In genomic region chr2:164866741-164867551, GRCm38 (mm10) we compare ENCODE assay signal across 8 mouse cellular contexts. TPM values are rescaled to one million over a fixed set of nuclear protein-coding genes. Genes with fewer than 3 reads are reported as not detected.
DNase-seq lines count a peak whose midpoint lies in the region; ATAC-seq and TF ChIP-seq lines count a peak whose summit lies in the region.

No protein-coding gene starts in this region.

- H3K36me3 ChIP-seq in intestine, embryonic 14.5 days (ENCODE audit: control insufficient read depth, insufficient read depth, low read length): no peaks in the 10 kb centered on the region
- no peaks in the 10 kb centered on the region for H3K36me3 ChIP-seq in lung, embryonic 16.5 days (ENCODE audit: control insufficient read depth, insufficient read depth, low read length)
- no peaks in the 10 kb centered on the region for H3K36me3 ChIP-seq in midbrain, embryonic 14.5 days (ENCODE audit: control insufficient read depth, insufficient read depth, low read length)
- no peaks in the 10 kb centered on the region for H3K36me3 ChIP-seq in midbrain, embryonic 10.5 days

- H3K4me2 ChIP-seq in intestine, embryonic 14.5 days (ENCODE audit: low read length): no peak overlapping the region
- H3K4me2 ChIP-seq in lung, embryonic 16.5 days (ENCODE audit: low read depth, low read length): no peak overlapping the region
- no peak overlapping the region for H3K4me2 ChIP-seq in midbrain, embryonic 14.5 days (ENCODE audit: low read length)

- H3K9me3 ChIP-seq in intestine, embryonic 14.5 days (ENCODE audit: control insufficient read depth, low read length): peaks cover 4% of the 10 kb centered on the region; the same call in 1 of the 2 replicates
- peaks cover 7% of the 10 kb centered on the region for H3K9me3 ChIP-seq in lung, embryonic 16.5 days (ENCODE audit: control insufficient read depth, low read length)
- H3K9me3 ChIP-seq in midbrain, embryonic 14.5 days (ENCODE audit: control insufficient read depth, low read length): no peaks in the 10 kb centered on the region
- peaks cover 6% of the 10 kb centered on the region; the same call in 1 of the 2 replicates for H3K9me3 ChIP-seq in midbrain, embryonic 10.5 days (replicated peaks)

- H3K9ac ChIP-seq in intestine, embryonic 14.5 days (ENCODE audit: low read length): no peak overlapping the region
- no peak overlapping the region for H3K9ac ChIP-seq in lung, embryonic 16.5 days (ENCODE audit: low read length)
- no peak overlapping the region for H3K9ac ChIP-seq in midbrain, embryonic 14.5 days (replicated peaks; ENCODE audit: low read length)

- no peaks in the 10 kb centered on the region for H3K27me3 ChIP-seq in intestine, embryonic 14.5 days (replicated peaks; ENCODE audit: control insufficient read depth, insufficient read depth, low read length)
- no peaks in the 10 kb centered on the region for H3K27me3 ChIP-seq in lung, embryonic 16.5 days (ENCODE audit: control insufficient read depth, insufficient read depth, low read depth, low read length)
- no peaks in the 10 kb centered on the region for H3K27me3 ChIP-seq in midbrain, embryonic 14.5 days (ENCODE audit: control insufficient read depth, insufficient read depth, low read length)
- no peaks in the 10 kb centered on the region for H3K27me3 ChIP-seq in midbrain, embryonic 10.5 days (ENCODE audit: low read depth, poor library complexity, severe bottlenecking)

- H3K27ac ChIP-seq in bone marrow macrophage, adult 2 months (ENCODE audit: insufficient read depth, low read depth, low read length): peak overlapping the region; percentile 99
- H3K27ac ChIP-seq in intestine, embryonic 14.5 days (ENCODE audit: low read depth): peak overlapping the region; percentile 69
- H3K27ac ChIP-seq in lung, embryonic 16.5 days (ENCODE audit: low read length): peak overlapping the region; percentile 89
- no peak overlapping the region for H3K27ac ChIP-seq in midbrain, embryonic 14.5 days (replicated peaks; ENCODE audit: low read depth, low read length)
- no peak overlapping the region for H3K27ac ChIP-seq in midbrain, embryonic 10.5 days (replicated peaks)

- peak overlapping the region; percentile 8; the same call in 1 of the 2 replicates for H3K4me3 ChIP-seq in bone marrow macrophage, adult 2 months (ENCODE audit: insufficient read depth, low read length)
- H3K4me3 ChIP-seq in intestine, embryonic 14.5 days (ENCODE audit: low read depth, low read length): no peak overlapping the region
- no peak overlapping the region for H3K4me3 ChIP-seq in lung, embryonic 16.5 days (ENCODE audit: low read length)
- no peak overlapping the region for H3K4me3 ChIP-seq in midbrain, embryonic 14.5 days (replicated peaks; ENCODE audit: low read depth, low read length)
- H3K4me3 ChIP-seq in midbrain, embryonic 10.5 days: no peak overlapping the region

- 32% methylated on average over 16 of the region's 16 CpGs for WGBS in intestine, embryonic 14.5 days
- whole genome bisulfite sequencing in lung, embryonic 16.5 days: 27% methylated on average over 16 of the region's 16 CpGs
- 66% methylated on average over 16 of the region's 16 CpGs for WGBS in midbrain, embryonic 14.5 days
- WGBS in midbrain, embryonic 10.5 days: 71% methylated on average over 16 of the region's 16 CpGs

- peaks cover 67% of the 10 kb centered on the region for H3K4me1 ChIP-seq in bone marrow macrophage, adult 2 months (ENCODE audit: control insufficient read depth, insufficient read depth, low read length)
- H3K4me1 ChIP-seq in intestine, embryonic 14.5 days (replicated peaks; ENCODE audit: control insufficient read depth, insufficient read depth, low read length): peaks cover 8% of the 10 kb centered on the region; the same call in 1 of the 2 replicates
- peaks cover 13% of the 10 kb centered on the region for H3K4me1 ChIP-seq in lung, embryonic 16.5 days (replicated peaks; ENCODE audit: control insufficient read depth, insufficient read depth, low read length)
- no peaks in the 10 kb centered on the region for H3K4me1 ChIP-seq in midbrain, embryonic 14.5 days (ENCODE audit: control insufficient read depth, insufficient read depth, low read length)
- H3K4me1 ChIP-seq in midbrain, embryonic 10.5 days: peaks cover 14% of the 10 kb centered on the region

- TF ChIP-seq CTCF in bone marrow macrophage, adult 2 months (IDR thresholded peaks at IDR 0.05; ENCODE audit: low read depth, low read length): no peak

- no peak for TF ChIP-seq POLR2A in bone marrow macrophage, adult 2 months (IDR thresholded peaks at IDR 0.05; ENCODE audit: borderline replicate concordance, low read depth, low read length)

- ATAC-seq in intestine, embryonic 14.5 days (replicated peaks; ENCODE audit: low FRiP score, low TSS enrichment, low read depth): peak; percentile 45; the same call in 1 of the 2 replicates
- peak; percentile 76 for ATAC-seq in lung, embryonic 16.5 days (ENCODE audit: low read depth)
- ATAC-seq in midbrain, embryonic 14.5 days (ENCODE audit: low FRiP score, low TSS enrichment): no peak

- DNase-seq in spleen, postnatal 36 days (ENCODE audit: low spot score in 2 of 2): peak; percentile 65 to 71
- no peak for DNase-seq in spleen, postnatal 10 days (ENCODE audit: low spot score in 2 of 2)
- peak; percentile 69 for DNase-seq in intestine, embryonic 14.5 days (ENCODE audit: low spot score)
- no peak for DNase-seq in frontal cortex, postnatal 25 days (ENCODE audit: low spot score in 2 of 2)
- DNase-seq in midbrain, embryonic 14.5 days: no peak
- DNase-seq in midbrain, embryonic 10.5 days (ENCODE audit: low spot score): no peak

RNA-seq across cellular contexts. Expression of gene Pltp, which starts 9.4 kb away (rescaled TPM):
- polyA plus RNA-seq in bone marrow macrophage, adult 2 months (2012; ENCODE audit: insufficient read depth, insufficient read length, missing spikeins): 1,260 and 1,371 TPM in 2 replicates
- polyA plus RNA-seq in intestine, embryonic 14.5 days (2014; fragmentation: Nextera tagmentation; extraction: Ambion mirVana): 25.7 and 28.1 TPM in 2 replicates
- 193 and 203 TPM in 2 replicates for polyA plus RNA-seq in lung, embryonic 16.5 days (2015; fragmentation: Nextera tagmentation; extraction: Ambion mirVana)
- 29.8 and 91.1 TPM in 2 replicates for polyA plus RNA-seq in midbrain, embryonic 14.5 days (2014; fragmentation: Nextera tagmentation; extraction: Ambion mirVana)
- polyA plus RNA-seq in midbrain, embryonic 10.5 days (2016; fragmentation: Nextera tagmentation; extraction: Ambion mirVana): 67.9 and 86.2 TPM in 2 replicates

RNA-seq across cellular contexts. Expression of gene Pcif1, which starts 12.2 kb away (rescaled TPM):
- polyA plus RNA-seq in bone marrow macrophage, adult 2 months (2012; ENCODE audit: insufficient read depth, insufficient read length, missing spikeins): 27.1 and 27.6 TPM in 2 replicates
- polyA plus RNA-seq in intestine, embryonic 14.5 days (2014; fragmentation: Nextera tagmentation; extraction: Ambion mirVana): 76.0 and 85.5 TPM in 2 replicates
- polyA plus RNA-seq in lung, embryonic 16.5 days (2015; fragmentation: Nextera tagmentation; extraction: Ambion mirVana): 75.3 and 75.8 TPM in 2 replicates
- 92.8 and 99.5 TPM in 2 replicates for polyA plus RNA-seq in midbrain, embryonic 14.5 days (2014; fragmentation: Nextera tagmentation; extraction: Ambion mirVana)
- polyA plus RNA-seq in midbrain, embryonic 10.5 days (2016; fragmentation: Nextera tagmentation; extraction: Ambion mirVana): 73.8 and 93.8 TPM in 2 replicates

RNA-seq across cellular contexts. Expression of gene Neurl2, which starts 33.7 kb away (rescaled TPM):
- 21.0 and 25.4 TPM in 2 replicates for polyA plus RNA-seq in bone marrow macrophage, adult 2 months (2012; ENCODE audit: insufficient read depth, insufficient read length, missing spikeins)
- polyA plus RNA-seq in intestine, embryonic 14.5 days (2014; fragmentation: Nextera tagmentation; extraction: Ambion mirVana): 6.7 and 7.7 TPM in 2 replicates
- polyA plus RNA-seq in lung, embryonic 16.5 days (2015; fragmentation: Nextera tagmentation; extraction: Ambion mirVana): 7.1 and 7.8 TPM in 2 replicates
- 5.1 and 6.9 TPM in 2 replicates for polyA plus RNA-seq in midbrain, embryonic 14.5 days (2014; fragmentation: Nextera tagmentation; extraction: Ambion mirVana)
- 3.8 and 5.4 TPM in 2 replicates for polyA plus RNA-seq in midbrain, embryonic 10.5 days (2016; fragmentation: Nextera tagmentation; extraction: Ambion mirVana)

RNA-seq across cellular contexts. Expression of gene Ctsa, which starts 34.3 kb away (rescaled TPM):
- 632 and 760 TPM in 2 replicates for polyA plus RNA-seq in bone marrow macrophage, adult 2 months (2012; ENCODE audit: insufficient read depth, insufficient read length, missing spikeins)
- 155 and 168 TPM in 2 replicates for polyA plus RNA-seq in intestine, embryonic 14.5 days (2014; fragmentation: Nextera tagmentation; extraction: Ambion mirVana)
- 156 and 161 TPM in 2 replicates for polyA plus RNA-seq in lung, embryonic 16.5 days (2015; fragmentation: Nextera tagmentation; extraction: Ambion mirVana)
- 77.1 and 88.2 TPM in 2 replicates for polyA plus RNA-seq in midbrain, embryonic 14.5 days (2014; fragmentation: Nextera tagmentation; extraction: Ambion mirVana)
- polyA plus RNA-seq in midbrain, embryonic 10.5 days (2016; fragmentation: Nextera tagmentation; extraction: Ambion mirVana): 85.7 and 98.2 TPM in 2 replicates

RNA-seq across cellular contexts. Expression of gene Spata25, which starts 38.6 kb away (rescaled TPM):
- polyA plus RNA-seq in bone marrow macrophage, adult 2 months (2012; ENCODE audit: insufficient read depth, insufficient read length, missing spikeins): 1.4 TPM in 1 of 2 replicates, not detected in the other
- not detected in 2 replicates for polyA plus RNA-seq in intestine, embryonic 14.5 days (2014; fragmentation: Nextera tagmentation; extraction: Ambion mirVana)
- not detected in 2 replicates for polyA plus RNA-seq in lung, embryonic 16.5 days (2015; fragmentation: Nextera tagmentation; extraction: Ambion mirVana)
- 0.29 TPM in 1 of 2 replicates, not detected in the other for polyA plus RNA-seq in midbrain, embryonic 14.5 days (2014; fragmentation: Nextera tagmentation; extraction: Ambion mirVana)
- 0.17 TPM in 1 of 2 replicates, not detected in the other for polyA plus RNA-seq in midbrain, embryonic 10.5 days (2016; fragmentation: Nextera tagmentation; extraction: Ambion mirVana)

Comparison
In these comparisons a context has a peak if more than half of its experiments do, and no peak if none do; other contexts are left out.
1. DNase-seq: peak in spleen, postnatal 36 days (2 of 2) and intestine, embryonic 14.5 days (single experiment); none in spleen, postnatal 10 days (0 of 2), frontal cortex, postnatal 25 days (0 of 2), midbrain, embryonic 14.5 days (single experiment) and midbrain, embryonic 10.5 days (single experiment).
2. H3K27ac ChIP-seq: peak in bone marrow macrophage, adult 2 months (single experiment), intestine, embryonic 14.5 days (single experiment) and lung, embryonic 16.5 days (single experiment); none in midbrain, embryonic 14.5 days (single experiment) and midbrain, embryonic 10.5 days (single experiment).